Mouse (Mus musculus) adrenal gland, postnatal 14 days (tissue): ENCODE measurements around the gene Aspscr1. TPM values are rescaled to one million over a fixed set of nuclear protein-coding genes. Genes with fewer than 3 reads are reported as not detected.

Experiments
- DNase-seq: peaks from one replicate; pipeline ENCODE4 v3.0.0; 2021; ENCODE audit warnings: mixed read lengths
- total RNA-seq: library from RNA; stranded (reverse); gene quantifications from 2 replicates; pipeline ENCODE4 v1.2.3, GENCODE M21; 2021

Aspscr1 gene
- total RNA-seq, 1 experiment from 2014 or later: 69.4 TPM

DNA sequence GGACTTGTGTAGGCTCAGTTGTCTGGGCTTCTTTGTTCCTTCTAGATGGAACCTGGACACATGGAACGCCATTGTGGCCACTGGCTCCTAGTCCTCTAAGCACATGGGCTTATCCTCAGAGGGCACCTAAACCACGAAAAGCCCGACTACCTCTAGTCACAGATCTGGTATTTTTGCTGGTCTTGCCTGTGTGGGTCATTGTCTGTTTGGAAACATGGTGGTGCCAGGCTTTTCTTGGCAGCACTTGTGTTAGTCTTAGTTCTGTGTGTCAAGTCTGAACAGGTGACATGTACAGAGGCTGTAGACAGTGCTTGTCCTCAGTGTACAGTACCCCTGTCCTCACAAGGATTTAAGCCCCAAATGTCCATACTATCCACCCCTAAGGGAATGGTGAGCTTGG is 10.8 kb downstream of the Aspscr1 start:
- no peak for DNase-seq

DNA sequence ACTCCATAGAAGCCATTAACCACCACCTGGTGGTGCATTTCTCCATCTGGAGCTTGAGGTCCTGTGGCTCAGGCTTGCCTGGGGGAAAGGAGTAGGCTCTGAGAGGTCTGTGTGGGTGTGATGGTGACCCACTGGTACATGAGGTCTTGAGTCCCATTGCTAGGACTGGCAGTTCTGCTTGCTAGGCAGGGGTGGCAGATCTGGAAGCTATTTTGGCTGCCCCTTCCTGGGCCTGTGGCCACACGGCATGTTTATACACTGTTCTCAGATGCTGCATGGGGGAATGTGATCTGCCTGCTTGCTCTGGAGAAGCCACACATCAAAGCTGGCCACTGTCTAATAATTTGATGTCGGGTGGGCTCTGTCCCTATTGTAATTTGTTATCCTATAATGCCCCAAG is 11.3 kb downstream of the Aspscr1 start:
- DNase-seq: no peak

DNA sequence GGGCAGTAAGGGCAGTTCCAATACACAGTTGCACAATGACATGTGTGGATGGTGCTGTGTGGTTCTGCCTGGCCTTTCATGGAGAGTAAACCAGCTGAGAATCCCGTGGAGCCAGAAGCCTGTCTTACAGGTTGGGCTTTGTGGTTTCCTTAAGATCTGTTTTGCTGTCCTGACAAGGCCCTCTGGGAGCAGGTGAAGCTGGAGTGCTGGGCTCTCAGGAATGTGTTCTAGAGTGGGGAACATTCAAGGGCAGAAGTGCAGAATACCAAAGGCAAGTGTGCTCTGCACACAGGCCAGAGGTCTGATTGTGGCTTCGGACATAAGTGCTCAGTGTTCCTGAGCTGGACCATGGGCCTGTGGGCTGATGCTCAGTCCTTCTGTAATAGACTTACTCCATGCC is 11.9 kb downstream of the Aspscr1 start:
- DNase-seq: no peak

DNA sequence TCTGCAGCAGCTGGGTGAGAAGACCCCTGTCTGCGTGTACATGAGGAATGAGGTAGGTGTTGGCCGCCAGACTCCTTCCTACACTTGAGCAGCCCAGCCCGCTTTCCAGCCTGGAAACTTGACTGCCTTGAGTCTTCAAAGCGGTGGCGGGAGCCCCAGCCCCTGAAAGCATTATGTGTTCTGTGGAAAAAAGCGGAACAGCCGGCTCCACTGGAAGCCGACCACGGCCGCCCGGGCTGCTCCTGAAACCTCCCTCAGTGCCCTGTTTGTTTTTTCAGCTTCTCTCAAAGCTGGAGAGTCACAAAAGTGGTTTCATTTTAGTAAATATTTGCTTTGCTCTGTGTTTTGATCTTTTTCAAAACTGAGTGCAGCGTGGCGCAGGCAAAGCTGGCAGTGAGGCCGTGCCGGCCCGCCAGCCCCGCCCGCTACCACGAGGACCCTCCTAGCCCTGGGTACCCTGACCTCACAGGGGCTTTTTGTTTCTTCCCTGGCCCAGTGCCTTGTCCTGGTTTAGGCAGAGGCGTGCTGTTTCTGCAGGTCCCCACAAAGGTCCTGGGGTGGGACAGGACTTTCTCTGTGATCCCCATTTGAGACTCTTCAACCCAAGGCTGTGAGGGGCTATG is 14.0 kb downstream of the Aspscr1 start:
- no peak for DNase-seq

DNA sequence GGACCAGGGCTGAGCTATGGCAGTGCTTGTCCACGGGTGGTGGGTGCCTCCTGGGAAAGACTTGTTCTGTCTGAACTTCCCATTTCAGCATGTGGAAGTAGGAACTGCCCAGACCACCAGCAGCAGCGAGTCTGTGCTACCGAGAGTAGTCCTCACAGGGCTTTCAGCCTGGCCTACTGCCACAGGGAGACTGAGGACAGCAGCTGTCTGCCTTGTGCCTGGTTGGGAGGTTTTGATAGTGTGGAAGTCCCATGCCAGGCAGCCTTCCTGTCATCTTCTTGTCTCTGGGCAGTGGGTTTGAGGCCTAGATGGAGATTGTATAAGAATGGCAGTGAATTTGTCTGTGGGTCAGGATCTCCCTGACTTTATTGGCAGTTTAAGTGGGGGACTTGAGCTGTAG is 16.6 kb downstream of the Aspscr1 start:
- DNase-seq: no peak

DNA sequence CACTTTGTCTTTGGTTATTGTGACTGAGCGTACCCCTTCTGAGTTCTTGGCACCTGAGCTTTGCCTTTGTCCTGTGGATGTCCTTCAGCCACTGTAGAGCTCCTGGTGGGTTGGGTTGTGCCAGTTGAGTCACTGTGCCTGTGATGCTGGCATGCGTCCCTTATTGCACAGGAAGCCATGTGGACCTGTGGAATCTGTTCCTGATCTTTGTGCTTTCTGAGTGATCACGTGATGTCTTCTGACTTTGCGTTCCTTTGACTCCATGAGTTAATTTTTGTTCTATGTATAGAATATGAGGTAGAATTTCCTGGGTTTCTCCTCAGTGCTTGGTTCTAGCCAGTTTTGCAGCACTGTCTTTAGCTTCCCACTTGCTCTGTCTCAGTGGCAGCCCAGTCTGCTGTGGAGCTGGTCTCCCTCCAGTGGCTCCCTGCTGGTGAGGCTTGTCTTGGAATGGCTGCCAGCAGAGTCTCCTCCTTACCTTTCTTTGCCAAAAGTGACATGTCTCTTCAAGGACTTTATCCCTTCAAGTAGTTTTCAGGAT is 19.8 kb downstream of the Aspscr1 start:
- peak; percentile 66 for DNase-seq

DNA sequence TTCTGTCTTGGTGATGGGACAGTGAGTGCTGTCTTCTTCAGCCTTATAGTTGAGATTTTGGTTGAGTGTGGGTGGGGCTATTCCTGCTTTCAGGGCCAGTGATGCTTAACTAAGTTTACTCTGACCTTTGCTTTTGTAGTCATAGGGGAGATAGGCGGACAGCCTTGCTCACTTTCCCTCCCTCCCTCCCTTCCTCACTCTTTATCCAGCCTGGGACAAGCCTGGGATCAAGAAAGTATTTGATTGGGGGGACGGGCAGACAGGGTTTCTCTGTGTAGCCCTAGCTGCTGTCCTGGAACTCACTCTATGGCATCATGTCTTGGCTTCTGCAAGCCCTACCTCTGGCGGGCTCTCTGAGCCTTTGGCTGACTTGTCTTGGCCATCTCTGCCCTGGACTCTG is 20.7 kb downstream of the Aspscr1 start:
- no peak for DNase-seq

DNA sequence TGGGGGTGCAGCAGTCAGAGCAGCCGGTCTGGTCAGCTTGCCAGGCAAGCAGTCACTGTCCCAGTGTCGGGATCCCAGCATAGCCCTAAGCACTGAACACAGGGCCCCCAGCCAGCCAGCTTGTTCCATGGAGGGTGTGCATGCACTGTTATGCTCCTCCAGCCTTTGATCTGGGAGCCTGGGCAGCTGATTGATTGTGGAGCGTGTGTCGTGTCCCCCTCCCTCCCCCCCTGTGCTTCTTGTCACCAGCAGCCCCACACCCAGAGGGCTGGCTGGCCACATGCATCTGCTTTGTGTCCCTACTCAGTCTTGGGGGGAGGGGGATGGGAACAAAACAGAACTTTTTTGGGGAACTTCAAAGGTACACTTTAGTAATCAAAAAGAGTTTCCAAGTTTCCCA is 22.4 kb downstream of the Aspscr1 start:
- peak; percentile 72 for DNase-seq

DNA sequence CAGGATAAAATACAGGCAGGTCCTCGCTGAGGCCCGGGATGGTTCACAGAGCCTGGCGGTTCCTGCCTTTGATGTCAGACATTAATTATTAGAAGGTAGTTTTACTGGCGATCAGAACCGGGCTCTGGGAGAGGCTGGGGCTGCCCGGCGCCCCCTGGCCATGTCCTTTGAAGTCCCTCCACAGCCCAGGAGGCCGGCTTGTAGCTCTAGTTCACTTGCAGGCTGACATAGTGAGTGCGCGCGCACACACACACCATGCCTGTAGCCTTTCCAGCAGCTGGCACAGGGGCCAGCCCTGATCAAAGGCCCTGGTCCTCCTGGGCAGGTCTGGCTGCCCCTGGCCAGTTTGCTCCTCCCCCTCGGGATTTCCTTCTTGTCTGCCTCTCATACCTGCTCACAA is 22.9 kb downstream of the Aspscr1 start:
- peak; percentile 67 for DNase-seq

DNA sequence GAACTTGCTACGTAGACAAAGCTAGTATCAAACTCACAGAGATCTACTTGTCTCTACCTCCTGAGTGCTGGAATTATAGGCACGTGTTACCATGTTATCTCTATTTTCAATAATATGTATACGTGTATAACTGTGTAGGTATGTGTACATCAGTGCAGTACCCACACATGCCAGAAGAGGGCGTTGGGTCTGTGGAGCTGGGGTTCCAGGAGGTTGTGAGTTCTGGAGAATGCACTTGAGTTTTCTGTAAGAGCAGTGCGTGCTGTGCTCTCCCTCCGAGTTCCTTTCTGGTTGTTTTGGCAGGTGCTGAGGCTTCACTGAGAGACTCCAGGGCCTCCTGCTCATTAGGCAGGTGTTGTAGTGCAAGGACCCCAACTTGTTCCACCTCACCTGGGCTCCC is 23.8 kb downstream of the Aspscr1 start:
- no peak for DNase-seq

DNA sequence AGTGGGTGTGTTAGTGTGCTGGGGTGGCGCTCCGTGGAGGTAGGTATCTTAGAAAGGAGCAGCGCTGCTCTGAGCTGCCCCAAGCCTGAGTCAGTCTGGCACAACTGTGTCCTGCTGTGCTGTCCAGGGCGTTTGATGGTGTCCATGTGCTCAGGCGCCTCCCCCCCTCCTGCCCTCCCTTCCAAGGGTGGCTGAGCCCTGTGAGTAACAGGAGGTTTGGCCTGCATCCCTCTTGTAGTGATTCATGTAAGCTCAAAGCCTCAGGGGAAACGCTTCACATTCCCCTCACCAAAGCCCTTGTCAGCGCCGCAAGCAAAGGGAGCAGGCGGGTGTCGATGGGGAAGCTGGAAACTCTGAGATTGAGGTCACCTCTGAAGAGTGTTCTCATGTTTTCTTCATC is 25.0 kb downstream of the Aspscr1 start:
- DNase-seq: peak; percentile 89

DNA sequence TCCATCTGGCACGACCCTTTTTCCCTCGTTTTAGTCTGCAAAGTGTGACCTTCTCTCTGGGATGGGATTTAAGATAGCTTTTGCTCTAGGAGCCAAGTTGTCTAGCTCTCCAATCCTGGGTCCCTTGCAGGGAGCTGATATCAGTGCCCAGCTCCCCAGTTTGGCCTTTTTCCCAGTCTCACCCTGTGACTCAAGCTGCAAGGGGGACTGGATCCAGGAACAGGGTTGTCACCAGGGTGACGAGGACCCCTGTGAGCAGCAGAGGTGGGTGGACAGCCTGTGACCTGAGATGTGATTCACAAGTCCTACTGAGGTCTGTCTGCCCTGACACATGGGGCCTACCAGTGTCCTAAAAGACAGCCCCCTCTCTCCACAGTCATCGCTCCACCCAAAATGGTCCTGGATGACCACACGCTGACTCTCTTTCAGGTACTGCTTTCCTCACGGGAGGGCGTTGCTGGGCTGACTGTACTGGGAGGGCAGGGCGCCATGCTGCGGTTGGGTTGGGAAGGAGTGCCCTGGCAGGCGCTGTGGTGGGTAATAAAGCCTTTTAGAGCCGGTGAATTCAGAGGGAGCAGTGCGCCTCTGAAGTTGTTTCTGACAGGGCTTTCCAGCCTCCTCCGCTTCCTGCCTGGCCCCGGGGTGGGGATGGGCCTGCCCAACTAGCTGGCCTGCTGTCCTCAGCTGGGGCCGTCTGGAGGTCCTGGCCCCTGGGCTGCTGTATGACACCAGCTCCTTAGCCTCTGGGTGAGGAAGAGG is 31.1 kb downstream of the Aspscr1 start:
- DNase-seq: peak; percentile 73

DNA sequence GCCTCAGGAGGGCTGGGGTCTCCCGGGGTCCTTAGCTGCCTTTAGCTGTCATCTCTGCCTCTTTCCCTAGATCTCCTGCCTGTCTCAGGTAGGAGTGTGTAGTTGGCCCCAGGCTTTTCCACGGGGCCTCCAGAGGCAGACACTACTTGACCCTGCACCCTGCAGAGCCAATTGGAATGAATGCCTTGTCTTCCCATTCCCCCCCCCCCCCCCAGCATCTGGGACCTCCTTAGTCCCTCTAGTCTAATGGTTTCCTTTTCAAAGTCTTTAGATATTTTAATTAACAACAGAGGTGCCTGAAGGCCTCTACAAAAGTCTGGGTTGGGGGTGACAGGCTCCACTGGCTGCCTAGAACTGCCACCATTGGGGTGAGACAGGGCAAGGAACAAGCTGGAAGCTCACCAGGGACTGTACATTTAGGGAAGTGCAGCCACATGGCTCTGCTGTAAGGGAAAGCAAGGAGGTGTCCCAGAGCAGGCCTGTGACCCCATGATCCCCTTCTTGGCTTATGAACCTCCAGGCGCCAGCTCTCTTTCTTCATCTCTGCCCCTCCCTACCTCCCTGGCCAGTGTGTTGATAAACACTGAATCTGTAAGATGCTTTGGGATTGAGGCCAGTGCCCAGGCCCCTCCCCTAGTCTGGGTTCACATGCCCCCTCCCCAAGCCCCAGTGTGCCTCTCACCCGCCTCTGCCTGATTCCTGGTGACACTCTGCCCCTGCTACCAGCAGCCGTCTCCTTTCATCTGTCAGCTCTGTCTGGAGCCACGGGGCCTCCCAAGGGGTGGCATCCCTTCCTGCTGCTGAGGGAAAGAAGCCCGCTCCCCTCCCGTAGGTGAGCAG is 31.9 kb downstream of the Aspscr1 start:
- DNase-seq: no peak

DNA sequence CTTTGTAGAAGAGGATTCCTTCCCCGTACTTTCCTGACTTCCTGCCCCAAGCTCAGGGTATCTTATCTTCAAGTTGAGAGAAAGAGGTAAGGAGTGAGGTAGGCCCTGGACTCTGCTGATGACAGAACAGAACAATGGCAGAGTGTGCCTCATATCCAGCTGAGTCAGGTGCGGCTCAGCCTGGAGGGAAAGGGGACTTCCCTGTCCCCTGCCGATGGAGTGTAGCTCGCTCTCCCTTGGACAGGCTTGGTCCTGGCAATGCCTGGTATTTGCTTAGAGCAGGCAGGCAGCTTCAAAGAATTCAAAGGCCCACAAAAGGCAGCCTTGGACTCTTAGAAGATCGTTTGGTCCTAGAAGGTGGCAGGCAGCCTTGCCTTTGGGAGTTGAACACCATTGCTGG is 33.3 kb downstream of the Aspscr1 start:
- no peak for DNase-seq

DNA sequence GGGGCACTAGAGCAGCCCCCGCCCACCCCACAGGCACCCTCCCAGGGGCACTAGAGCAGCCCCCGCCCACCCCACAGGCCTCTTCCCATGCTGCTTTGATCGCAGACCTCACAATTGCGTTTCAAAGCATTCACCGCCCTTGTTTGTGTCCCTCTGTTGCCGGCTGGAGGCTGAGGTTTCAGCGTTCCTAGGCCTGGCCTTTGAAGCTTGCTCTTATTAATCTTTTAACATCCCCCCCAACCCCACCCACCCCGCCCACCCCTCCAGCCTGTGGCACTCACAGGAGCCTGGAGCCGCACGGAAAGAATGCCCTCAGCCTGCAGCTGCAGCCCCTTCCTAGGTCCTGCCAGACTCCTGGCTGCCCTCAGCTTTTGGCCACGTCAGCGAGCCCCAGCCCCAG is 34.5 kb downstream of the Aspscr1 start:
- no peak for DNase-seq

DNA sequence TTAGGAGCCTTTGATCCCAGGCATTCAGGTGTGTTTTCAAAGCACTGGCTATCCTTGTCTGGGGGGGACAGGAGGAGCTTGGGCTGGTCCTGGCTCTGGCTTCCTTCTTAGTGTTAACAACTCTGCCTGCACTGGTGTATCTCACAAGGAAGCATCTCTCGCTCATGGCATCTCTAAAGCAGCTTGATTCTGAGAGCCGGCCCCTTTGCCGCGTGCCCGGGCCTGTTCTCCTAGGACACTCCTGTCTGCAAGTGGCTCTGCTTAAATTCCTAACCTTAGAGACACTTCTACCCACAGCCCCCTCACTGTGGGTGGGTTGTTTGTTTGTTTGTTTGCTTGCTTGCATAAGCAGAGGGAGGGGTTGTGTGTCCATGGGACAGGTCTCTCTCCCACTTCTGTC is 35.2 kb downstream of the Aspscr1 start:
- no peak for DNase-seq

DNA sequence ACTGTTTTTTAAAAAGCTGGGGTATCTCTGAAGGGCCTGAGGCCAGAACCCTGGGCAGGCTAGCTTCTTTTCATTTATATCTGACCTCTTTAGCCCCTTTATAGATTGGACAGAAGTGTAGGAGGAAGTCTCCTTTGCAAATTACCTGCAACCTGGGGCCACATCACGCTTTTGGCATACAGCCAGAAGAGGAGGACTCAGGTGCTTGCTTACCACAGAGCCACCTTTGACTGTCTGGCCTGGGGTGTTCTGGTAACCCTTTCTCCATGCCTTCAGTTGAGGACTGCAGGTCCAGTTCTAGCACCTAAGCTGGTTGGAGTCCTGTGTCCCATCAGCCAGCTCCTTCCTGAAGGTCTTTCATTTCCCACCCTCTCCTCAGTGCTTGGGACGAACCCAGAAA is 36.8 kb downstream of the Aspscr1 start:
- DNase-seq: no peak

DNA sequence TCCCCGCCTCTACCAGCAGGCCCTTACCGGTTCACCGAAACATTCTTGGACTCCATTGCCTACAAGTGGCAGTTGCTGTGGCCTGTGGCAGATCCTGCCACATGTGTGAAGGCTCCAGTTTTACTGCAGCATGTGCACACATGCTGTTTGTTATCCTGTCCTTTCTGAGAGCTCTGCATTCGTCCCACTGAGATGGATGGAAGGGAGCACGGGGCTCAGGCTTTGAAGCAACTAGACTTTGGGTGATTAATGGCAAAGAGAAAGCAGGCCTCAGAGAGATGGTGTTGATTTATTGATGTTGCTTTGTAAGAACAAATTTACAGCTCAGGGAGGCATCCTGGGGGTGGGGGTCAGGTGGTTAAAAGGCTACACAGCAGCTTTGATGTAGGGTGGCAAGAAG is 37.9 kb downstream of the Aspscr1 start:
- DNase-seq: no peak

DNA sequence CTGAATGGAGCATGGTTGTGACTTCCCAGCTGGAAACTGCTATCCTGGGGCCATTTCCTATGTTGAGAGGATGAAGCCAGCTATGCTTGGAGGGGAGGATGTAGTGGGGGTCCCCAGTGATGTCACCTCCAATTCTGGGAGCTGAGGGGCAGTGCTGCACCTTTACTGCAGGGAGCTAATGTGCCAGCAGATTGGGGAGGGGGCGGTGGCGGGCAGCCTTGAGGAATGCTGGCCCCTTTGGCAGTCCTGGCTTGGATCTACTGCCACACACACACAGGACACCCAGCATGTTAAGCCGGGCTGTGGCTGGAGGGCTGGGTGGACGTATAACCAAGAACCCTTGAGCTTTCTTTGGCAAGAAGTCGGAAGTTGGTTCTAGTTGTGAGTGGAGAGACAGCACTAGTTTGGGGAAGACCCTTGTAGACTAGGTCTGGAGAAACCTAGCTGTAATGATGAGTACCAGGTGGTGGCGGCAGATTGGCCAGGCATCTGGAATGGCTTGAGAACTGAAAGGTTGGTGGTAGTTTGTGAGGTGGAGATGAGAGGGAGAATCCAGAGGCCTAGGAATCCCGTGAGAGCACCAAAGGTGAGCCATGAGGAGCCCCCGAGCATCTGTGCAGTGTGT is 39.3 kb downstream of the Aspscr1 start:
- DNase-seq: no peak

DNA sequence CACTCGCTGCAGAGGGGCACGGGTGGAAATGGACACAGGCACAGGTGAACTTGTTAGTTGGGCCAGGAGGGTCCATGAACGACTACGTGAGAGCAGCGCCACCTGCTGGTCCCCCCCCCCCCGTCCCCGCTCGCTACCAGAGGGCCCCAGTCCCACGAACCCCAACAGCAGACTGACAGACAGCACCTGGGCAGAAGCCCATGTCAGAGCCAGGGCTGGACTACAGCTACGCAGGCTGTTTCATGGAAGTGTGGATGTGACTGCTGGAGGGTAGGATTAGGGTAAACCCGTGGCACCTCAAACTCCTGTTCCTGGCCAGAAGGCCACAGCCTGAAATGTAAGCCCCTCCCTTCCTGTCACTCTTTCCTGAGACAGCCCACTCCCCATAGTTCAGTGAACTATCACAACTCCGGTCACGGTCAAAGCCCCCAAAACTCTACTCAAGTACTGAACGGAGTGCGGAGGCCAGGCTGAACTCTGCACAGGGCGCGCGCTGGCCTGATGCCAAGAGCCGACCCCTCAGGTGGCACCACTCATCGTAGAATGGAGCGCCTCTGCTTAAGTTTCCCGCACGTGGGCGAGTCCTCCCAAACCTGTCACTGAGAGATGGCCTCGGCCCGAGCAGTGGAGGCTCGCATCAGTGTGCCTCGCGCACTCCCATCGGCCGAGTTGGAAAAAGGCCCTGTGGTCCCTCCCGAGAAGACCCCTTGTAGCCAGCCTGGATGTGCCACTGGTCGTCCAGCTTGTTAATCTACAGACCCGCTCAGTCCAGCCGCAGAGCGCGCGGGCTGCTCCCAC is 40.2 kb downstream of the Aspscr1 start:
- DNase-seq: peak; percentile 78
